Comparison of ENCODE assay signal across 8 mouse cellular contexts in the genomic region with DNA sequence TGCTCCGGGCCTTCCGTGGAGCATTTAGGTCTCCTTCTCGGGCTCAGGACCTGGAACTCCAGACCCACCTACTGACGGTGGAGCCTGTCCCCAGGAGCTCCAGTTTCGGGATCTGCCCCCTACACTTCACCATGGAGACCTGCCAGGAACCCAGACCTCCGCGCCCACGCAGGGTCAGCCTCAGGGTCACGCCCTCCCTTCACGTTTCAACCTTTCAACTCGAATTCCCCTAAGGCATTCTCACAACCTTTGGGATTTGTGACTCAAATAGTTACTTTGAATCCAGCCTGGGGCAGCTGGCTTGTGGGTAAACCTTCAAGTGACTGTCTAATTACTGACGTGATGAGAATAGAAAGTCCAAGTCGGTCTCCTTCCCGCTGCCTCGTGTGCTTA. TPM values are rescaled to one million over a fixed set of nuclear protein-coding genes. Genes with fewer than 3 reads are reported as not detected.
DNase-seq lines count a peak whose midpoint lies in the region; ATAC-seq and TF ChIP-seq lines count a peak whose summit lies in the region.

No protein-coding gene starts in this region.

- H3K4me3 ChIP-seq in bone marrow macrophage, adult 2 months (ENCODE audit: insufficient read depth, low read length): peak overlapping the region; percentile 70
- H3K4me3 ChIP-seq in heart, postnatal 0 days (ENCODE audit: low read depth, low read length): peak overlapping the region; percentile 81
- H3K4me3 ChIP-seq in limb, embryonic 13.5 days: peak overlapping the region; percentile 99
- peak overlapping the region; percentile 91 for H3K4me3 ChIP-seq in midbrain, postnatal 0 days (ENCODE audit: low read depth, low read length)

- peak overlapping the region; percentile 43 for H3K27ac ChIP-seq in bone marrow macrophage, adult 2 months (ENCODE audit: insufficient read depth, low read depth, low read length)
- H3K27ac ChIP-seq in heart, postnatal 0 days (ENCODE audit: low read depth): peak overlapping the region; percentile 76
- H3K27ac ChIP-seq in limb, embryonic 13.5 days: peak overlapping the region; percentile 48; the same call in 1 of the 2 replicates
- peak overlapping the region; percentile 80 for H3K27ac ChIP-seq in midbrain, postnatal 0 days (ENCODE audit: low read depth, low read length)

- H3K4me2 ChIP-seq in heart, postnatal 0 days (ENCODE audit: low read depth, low read length): peak overlapping the region; percentile 79
- H3K4me2 ChIP-seq in limb, embryonic 13.5 days (replicated peaks): peak overlapping the region; percentile 93
- H3K4me2 ChIP-seq in midbrain, postnatal 0 days (ENCODE audit: low read depth, low read length, poor library complexity, severe bottlenecking): peak overlapping the region; percentile 62

- peak; percentile 58 for DNase-seq in cerebellum, adult 9-10 months
- peak; percentile 44 for DNase-seq in 3T3-L1 (ENCODE audit: low read depth, low spot score)
- DNase-seq in heart, postnatal 0 days (ENCODE audit: low spot score): peak; percentile 43
- DNase-seq in midbrain, postnatal 0 days (ENCODE audit: low spot score): peak; percentile 23
- DNase-seq in urinary bladder, adult 18-20 months (ENCODE audit: low spot score in 2 of 2): no peak

- H3K36me3 ChIP-seq in heart, postnatal 0 days (replicated peaks; ENCODE audit: control insufficient read depth, insufficient read depth, low read length): peaks cover 19% of the 10 kb centered on the region
- H3K36me3 ChIP-seq in limb, embryonic 13.5 days: peaks cover 20% of the 10 kb centered on the region
- peaks cover 17% of the 10 kb centered on the region for H3K36me3 ChIP-seq in midbrain, postnatal 0 days (ENCODE audit: insufficient read depth, low read length)

- H3K27me3 ChIP-seq in heart, postnatal 0 days (ENCODE audit: control insufficient read depth, insufficient read depth, low read length): no peaks in the 10 kb centered on the region
- H3K27me3 ChIP-seq in limb, embryonic 13.5 days: no peaks in the 10 kb centered on the region
- H3K27me3 ChIP-seq in midbrain, postnatal 0 days (ENCODE audit: insufficient read depth, low read length): no peaks in the 10 kb centered on the region

- no peaks in the 10 kb centered on the region for H3K9me3 ChIP-seq in heart, postnatal 0 days (replicated peaks; ENCODE audit: control insufficient read depth, low read length)
- no peaks in the 10 kb centered on the region for H3K9me3 ChIP-seq in limb, embryonic 13.5 days
- no peaks in the 10 kb centered on the region for H3K9me3 ChIP-seq in midbrain, postnatal 0 days (ENCODE audit: low read length)

- no peak for ATAC-seq in cerebellum, adult (ENCODE audit: insufficient number of reproducible peaks, low FRiP score, low TSS enrichment)
- ATAC-seq in heart, postnatal 0 days (ENCODE audit: insufficient read depth, low read depth): peak; percentile 13; the same call in 1 of the 2 replicates
- ATAC-seq in limb, embryonic 13.5 days (ENCODE audit: low FRiP score, low read depth): no peak
- ATAC-seq in midbrain, postnatal 0 days (ENCODE audit: low FRiP score): no peak

- no peak for TF ChIP-seq CTCF in bone marrow macrophage, adult 2 months (IDR thresholded peaks at IDR 0.05; ENCODE audit: low read depth, low read length)
- no peak for TF ChIP-seq CTCF in heart, postnatal 0 days (IDR thresholded peaks at IDR 0.05; ENCODE audit: low read depth)
- TF ChIP-seq CTCF in midbrain, postnatal 0 days (IDR thresholded peaks at IDR 0.05): no peak

- peaks cover 11% of the 10 kb centered on the region for H3K4me1 ChIP-seq in bone marrow macrophage, adult 2 months (ENCODE audit: control insufficient read depth, insufficient read depth, low read length)
- peaks cover 18% of the 10 kb centered on the region for H3K4me1 ChIP-seq in heart, postnatal 0 days (ENCODE audit: control insufficient read depth, insufficient read depth)
- peaks cover 25% of the 10 kb centered on the region for H3K4me1 ChIP-seq in limb, embryonic 13.5 days
- peaks cover 11% of the 10 kb centered on the region for H3K4me1 ChIP-seq in midbrain, postnatal 0 days (ENCODE audit: insufficient read depth, low read length)

- WGBS in heart, postnatal 0 days: 0% methylated on average over 15 of the region's 15 CpGs
- under 1% methylated on average over 15 of the region's 15 CpGs for WGBS in limb, embryonic 13.5 days
- 0% methylated on average over 15 of the region's 15 CpGs for WGBS in midbrain, postnatal 0 days

- peak overlapping the region; percentile 80 for H3K9ac ChIP-seq in heart, postnatal 0 days (replicated peaks; ENCODE audit: low read depth, low read length)
- peak overlapping the region; percentile 96 for H3K9ac ChIP-seq in limb, embryonic 13.5 days
- H3K9ac ChIP-seq in midbrain, postnatal 0 days (replicated peaks; ENCODE audit: low read length, poor library complexity, severe bottlenecking): peak overlapping the region; percentile 92

- no peak for TF ChIP-seq POLR2A in bone marrow macrophage, adult 2 months (IDR thresholded peaks at IDR 0.05; ENCODE audit: borderline replicate concordance, low read depth, low read length)

- TF ChIP-seq EP300 in heart, postnatal 0 days (IDR thresholded peaks at IDR 0.05; ENCODE audit: low read depth): no peak

RNA-seq across cellular contexts. Expression of a gene that starts 0.4 kb away (rescaled TPM):
- polyA plus RNA-seq in bone marrow macrophage, adult 2 months (2012; ENCODE audit: insufficient read depth, insufficient read length, missing spikeins): 10.0 and 14.1 TPM in 2 replicates
- 31.2 and 52.2 TPM in 2 replicates for total RNA-seq in heart, postnatal 0 days (2014; rRNA removed; ENCODE audit: low replicate concordance)
- polyA plus RNA-seq in heart, postnatal 0 days (2015; fragmentation: Nextera tagmentation; extraction: Ambion mirVana): 17.3 and 20.5 TPM in 2 replicates
- 15.8 and 16.5 TPM in 2 replicates for polyA plus RNA-seq in limb, embryonic 13.5 days (2015; fragmentation: Nextera tagmentation; extraction: Ambion mirVana)
- 54.5 and 59.6 TPM in 2 replicates for total RNA-seq in midbrain, postnatal 0 days (2014; rRNA removed)
- polyA plus RNA-seq in midbrain, postnatal 0 days (2015; fragmentation: Nextera tagmentation; extraction: Ambion mirVana): 24.3 and 27.8 TPM in 2 replicates

RNA-seq across cellular contexts. Expression of a gene that starts 4.3 kb away (rescaled TPM):
- polyA plus RNA-seq in bone marrow macrophage, adult 2 months (2012; ENCODE audit: insufficient read depth, insufficient read length, missing spikeins): 5.1 and 6.9 TPM in 2 replicates
- 25.6 and 32.4 TPM in 2 replicates for total RNA-seq in heart, postnatal 0 days (2014; rRNA removed; ENCODE audit: low replicate concordance)
- 18.9 and 19.6 TPM in 2 replicates for polyA plus RNA-seq in heart, postnatal 0 days (2015; fragmentation: Nextera tagmentation; extraction: Ambion mirVana)
- 21.3 and 23.1 TPM in 2 replicates for polyA plus RNA-seq in limb, embryonic 13.5 days (2015; fragmentation: Nextera tagmentation; extraction: Ambion mirVana)
- 16.0 and 19.8 TPM in 2 replicates for total RNA-seq in midbrain, postnatal 0 days (2014; rRNA removed)
- 12.7 and 14.6 TPM in 2 replicates for polyA plus RNA-seq in midbrain, postnatal 0 days (2015; fragmentation: Nextera tagmentation; extraction: Ambion mirVana)

RNA-seq across cellular contexts. Expression of a gene that starts 51.4 kb away (rescaled TPM):
- 0.68 TPM in 1 of 2 replicates, not detected in the other for polyA plus RNA-seq in bone marrow macrophage, adult 2 months (2012; ENCODE audit: insufficient read depth, insufficient read length, missing spikeins)
- 2.9 and 4.9 TPM in 2 replicates for total RNA-seq in heart, postnatal 0 days (2014; rRNA removed; ENCODE audit: low replicate concordance)
- polyA plus RNA-seq in heart, postnatal 0 days (2015; fragmentation: Nextera tagmentation; extraction: Ambion mirVana): 8.9 and 9.1 TPM in 2 replicates
- 1.3 and 2.0 TPM in 2 replicates for polyA plus RNA-seq in limb, embryonic 13.5 days (2015; fragmentation: Nextera tagmentation; extraction: Ambion mirVana)
- total RNA-seq in midbrain, postnatal 0 days (2014; rRNA removed): 0.09 and 0.11 TPM in 2 replicates
- polyA plus RNA-seq in midbrain, postnatal 0 days (2015; fragmentation: Nextera tagmentation; extraction: Ambion mirVana): 0.25 and 0.36 TPM in 2 replicates

Comparison
In these comparisons a context has a peak if more than half of its experiments do, and no peak if none do; other contexts are left out.
1. DNase-seq: peak in cerebellum, adult 9-10 months (single experiment), 3T3-L1 (single experiment), heart, postnatal 0 days (single experiment) and midbrain, postnatal 0 days (single experiment); none in urinary bladder, adult 18-20 months (0 of 2).
2. Peak in every context shown above with its lines, with median percentiles within 50 percentile points of each other: H3K27ac ChIP-seq, H3K4me3 ChIP-seq, H3K4me2 ChIP-seq and H3K9ac ChIP-seq.